Mouse (Mus musculus): ENCODE measurements around the gene Glo1.

Glo1 gene

DNA sequence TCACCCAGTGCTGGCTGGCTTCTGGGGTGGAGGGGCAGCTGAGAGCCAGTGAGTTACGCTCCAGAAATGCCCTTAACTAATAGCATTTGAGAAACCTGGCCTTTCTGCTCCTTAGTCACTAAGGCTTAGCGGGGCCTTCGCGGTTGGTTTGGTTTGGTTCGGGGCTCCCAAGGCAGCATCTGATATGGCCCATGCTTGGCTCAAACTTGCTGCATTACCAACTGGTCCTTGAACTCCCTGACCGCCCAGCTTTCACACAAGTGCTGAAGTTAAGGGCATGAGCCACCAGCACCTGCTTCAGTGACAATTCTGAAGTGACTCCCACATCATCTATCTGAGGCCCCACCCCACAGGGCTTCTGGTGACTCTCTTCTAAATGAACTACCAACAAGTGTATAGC, 22.4 kb downstream of the Glo1 start:
- CTCF ChIA-PET, result interaction anchor here in 2 of 4 experiments (0.6 to 1.4 kb wide), 4 partner anchors 14 to 709 kb away, joined by 3 to 5 read pairs (median 3); no protein-coding TSS in a partner anchor
- POLR2A ChIA-PET, result interaction anchor here in 3 of 4 experiments (0.5 to 10.5 kb wide), 8 partner anchors 9 to 77 kb away, joined by 3 to 280 read pairs (median 4); no protein-coding TSS in a partner anchor

DNA sequence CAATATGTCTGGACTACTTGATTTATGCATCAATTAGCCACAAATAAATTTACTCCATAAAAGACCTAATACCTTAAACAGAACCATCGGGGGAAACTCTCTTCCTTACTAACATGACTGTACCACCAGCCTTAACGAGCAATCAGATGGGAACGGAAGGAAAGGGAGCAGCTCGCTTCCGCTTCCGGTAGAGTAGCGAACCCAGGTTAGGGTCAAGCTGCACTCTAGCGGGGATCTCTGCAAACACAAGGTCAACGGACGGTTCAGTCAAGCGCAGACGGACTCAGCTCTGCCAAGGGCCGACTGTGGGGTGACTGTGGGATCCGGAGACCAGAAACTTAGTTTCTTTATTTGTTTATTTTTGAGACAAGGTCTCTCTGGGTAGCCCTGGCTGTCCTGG, 24.5 kb downstream of the Glo1 start:
- ChIA-PET POLR2A (interaction anchor here in 3 of 4 experiments (0.7 to 21.2 kb wide), 23 partner anchors 7 to 299 kb away, joined by 3 to 280 read pairs (median 4); partner anchors contain the start of gene Glp1r (in 1 of the 3)), CTCF (interaction anchor here (0.5 to 1.5 kb wide), 8 partner anchors 11 to 79 kb away, joined by 3 to 8 read pairs (median 3); no protein-coding TSS in a partner anchor)

DNA sequence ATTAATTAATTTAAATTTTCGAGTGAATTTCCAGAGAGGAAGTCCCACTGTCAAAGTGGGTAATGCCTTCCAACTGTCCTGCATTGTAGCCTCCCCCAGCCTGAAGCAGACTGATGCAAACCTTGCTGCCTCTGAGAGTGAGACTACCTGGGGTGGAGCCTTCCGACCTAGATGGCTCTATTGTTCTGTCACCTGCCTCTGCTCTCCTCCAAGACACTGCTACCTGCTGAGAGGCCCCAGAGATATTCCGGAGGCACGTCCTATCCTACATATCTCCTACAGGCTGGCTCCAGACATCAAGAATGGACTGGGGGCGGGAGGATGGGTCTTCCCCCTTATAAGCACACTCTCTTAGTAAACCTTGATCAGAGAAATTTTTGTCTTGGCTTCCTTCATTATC, 28.4 kb downstream of the Glo1 start:
- ChIA-PET POLR2A (interaction anchor here in 3 of 4 experiments (0.6 to 21.2 kb wide), 17 partner anchors 9 to 964 kb away, joined by 3 to 280 read pairs (median 4); no protein-coding TSS in a partner anchor), CTCF (interaction anchor here in 2 of 4 experiments (0.6 to 2.2 kb wide), 2 partner anchors 8 to 39 kb away, joined by 3 to 5 read pairs; no protein-coding TSS in a partner anchor)

DNA sequence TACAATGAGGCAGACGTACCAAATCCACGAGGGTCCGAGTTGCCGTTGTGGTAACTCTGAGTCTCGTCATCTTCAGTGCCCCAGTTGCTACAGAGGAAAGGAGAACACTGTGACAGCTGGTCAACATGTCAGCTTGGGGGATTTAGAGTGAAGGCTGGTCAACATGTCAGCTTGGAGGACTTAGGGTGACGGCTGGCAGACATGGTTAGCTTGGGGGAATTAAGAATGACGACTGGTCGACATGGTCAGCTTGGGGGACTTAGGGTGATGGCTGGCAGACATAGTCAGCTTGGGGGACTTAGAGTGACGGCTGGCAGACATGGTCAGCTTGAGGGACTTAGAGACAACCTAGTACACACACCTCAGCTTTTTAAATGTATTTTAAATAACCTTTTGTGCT, 28.9 kb downstream of the Glo1 start:
- POLR2A ChIA-PET, result interaction anchor here in 3 of 4 experiments (0.7 to 21.2 kb wide), 13 partner anchors 9 to 1799 kb away, joined by 3 to 280 read pairs (median 5); no protein-coding TSS in a partner anchor
- CTCF ChIA-PET, result interaction anchor here in 2 of 4 experiments (0.6 to 2.2 kb wide), 2 partner anchors 8 to 39 kb away, joined by 3 to 5 read pairs; no protein-coding TSS in a partner anchor

DNA sequence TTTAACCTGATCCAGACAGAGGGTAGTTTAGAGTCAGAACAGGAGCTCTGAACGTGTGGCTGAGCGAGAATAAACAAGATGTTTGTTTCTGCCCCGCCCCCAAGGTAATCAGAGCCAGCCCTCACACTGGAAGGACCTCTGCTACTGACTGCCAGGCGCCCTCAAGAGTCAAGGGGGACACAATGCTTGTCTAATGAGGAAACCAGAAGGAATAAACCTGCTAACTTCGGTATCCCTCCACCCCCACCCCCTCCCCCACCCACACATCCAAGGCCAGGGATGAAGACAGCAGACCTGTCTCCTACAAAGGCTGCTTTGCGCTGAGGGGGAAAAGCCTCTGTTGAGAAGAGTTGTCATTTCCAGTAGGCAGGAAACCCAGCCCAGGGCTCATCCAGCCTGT, 31.8 kb downstream of the Glo1 start:
- ChIA-PET POLR2A (interaction anchor here in 3 of 4 experiments (0.6 to 21.2 kb wide), 13 partner anchors 8 to 105 kb away, joined by 3 to 280 read pairs (median 3); no protein-coding TSS in a partner anchor), CTCF (interaction anchor here in 2 of 4 experiments (0.6 to 1.1 kb wide), 3 partner anchors 87 to 208 kb away, joined by 3 to 11 read pairs (median 3); no protein-coding TSS in a partner anchor)

DNA sequence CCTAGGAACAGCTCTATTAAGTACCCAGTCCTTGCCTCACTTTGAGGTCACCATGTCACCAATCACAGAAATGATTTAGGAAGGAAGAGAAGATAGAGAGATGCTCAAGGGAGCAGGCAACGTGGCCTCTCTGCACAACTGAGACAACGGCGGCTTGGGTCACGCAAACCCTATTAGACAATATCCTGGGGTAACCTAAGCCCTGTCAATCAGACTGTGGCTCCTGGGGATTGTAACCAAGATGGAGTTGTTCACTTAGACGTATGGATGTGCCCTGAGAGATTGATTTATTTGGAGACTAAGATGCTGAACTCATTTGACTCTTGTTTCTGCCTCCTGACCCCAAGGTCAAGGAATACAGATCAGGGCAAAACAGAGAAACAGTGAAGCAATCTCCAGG, 32.3 kb downstream of the Glo1 start:
- ChIA-PET POLR2A (interaction anchor here in 3 of 4 experiments (0.8 to 21.2 kb wide), 11 partner anchors 8 to 105 kb away, joined by 3 to 280 read pairs (median 4); no protein-coding TSS in a partner anchor), CTCF (interaction anchor here in 1 of 4 experiments (1.1 kb wide), 1 partner anchor 87 kb away, joined by 11 read pairs; no protein-coding TSS in a partner anchor)

DNA sequence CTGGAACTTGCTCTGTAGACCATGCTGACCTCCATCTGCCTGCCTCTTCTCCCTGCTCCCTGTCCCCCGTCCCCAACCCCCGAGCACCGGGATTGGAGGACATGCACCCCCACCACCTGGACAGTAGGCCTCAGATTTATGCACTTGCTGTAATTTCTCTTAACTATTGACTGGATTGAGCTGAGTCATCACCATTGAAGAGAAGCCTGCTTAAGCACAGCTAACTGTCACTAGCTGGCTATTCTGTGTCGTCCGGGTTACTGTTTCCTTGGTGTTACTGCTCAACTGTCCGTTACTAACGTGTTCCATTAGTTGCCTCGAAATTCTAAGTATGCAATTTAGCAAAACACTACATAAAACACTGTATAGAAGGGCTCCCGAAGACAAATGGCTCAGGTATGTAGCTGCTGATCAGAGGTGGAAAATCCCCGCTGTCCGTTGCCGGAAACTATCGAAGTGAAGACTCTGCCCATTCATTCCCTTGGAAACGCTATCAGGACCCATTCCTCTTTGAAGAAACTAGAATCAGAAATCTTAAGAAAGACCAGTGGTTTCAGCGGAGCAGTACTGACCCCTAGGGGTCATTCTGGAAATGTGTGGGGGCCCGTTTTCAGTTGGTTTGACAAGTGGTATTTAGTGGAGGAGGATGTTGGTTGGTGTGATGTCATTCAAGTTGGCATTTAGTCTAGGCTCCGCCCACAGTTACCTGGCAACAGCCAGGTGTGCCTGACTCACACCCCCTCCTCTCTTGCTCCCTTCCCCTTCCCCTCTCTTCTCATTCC, 36.1 kb downstream of the Glo1 start:
- ChIA-PET POLR2A (interaction anchor here in 3 of 4 experiments (0.6 to 21.2 kb wide), 10 partner anchors 9 to 688 kb away, joined by 3 to 280 read pairs (median 6); no protein-coding TSS in a partner anchor), CTCF (interaction anchor here (0.5 to 2.1 kb wide), 11 partner anchors 10 to 603 kb away, joined by 3 to 6 read pairs (median 3); no protein-coding TSS in a partner anchor)

DNA sequence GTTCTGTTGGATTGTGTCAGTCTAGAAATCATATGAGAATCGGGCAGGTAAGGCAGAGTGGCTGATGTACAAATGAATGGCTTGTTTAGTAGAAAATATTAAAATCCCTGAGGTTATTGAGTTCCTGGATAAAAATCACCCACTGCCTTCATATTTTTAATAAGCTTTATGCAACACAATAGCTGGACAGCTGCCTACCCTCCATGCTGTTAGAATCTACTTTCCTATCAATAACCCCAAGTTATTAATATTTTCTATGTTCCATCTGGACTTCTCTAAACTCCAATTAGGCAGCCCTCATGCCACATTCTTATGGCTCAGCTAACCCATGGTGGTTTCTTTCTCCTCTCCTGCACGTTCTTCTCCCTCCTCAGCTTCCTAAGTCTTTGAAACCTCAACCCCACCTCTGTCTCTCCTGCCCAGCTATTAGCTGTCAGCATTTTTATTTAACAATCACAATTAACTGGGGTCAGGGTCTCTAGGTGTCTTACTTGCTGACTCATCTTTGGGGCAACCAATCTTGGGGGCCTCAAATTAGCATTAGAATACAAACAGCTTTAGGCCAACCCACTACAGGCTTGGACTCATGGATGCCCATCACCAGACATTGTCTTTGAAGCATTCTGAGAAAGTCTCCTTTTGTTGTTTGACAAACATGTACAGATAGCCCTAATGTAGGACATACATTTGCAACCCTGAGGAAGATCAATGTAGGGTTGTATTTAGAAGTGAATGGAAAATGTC, 43.2 kb downstream of the Glo1 start:
- ChIA-PET POLR2A (interaction anchor here in 3 of 4 experiments (0.5 to 21.2 kb wide), 11 partner anchors 8 to 135 kb away, joined by 3 to 280 read pairs (median 5); no protein-coding TSS in a partner anchor), CTCF (interaction anchor here in 3 of 4 experiments (0.9 to 1.7 kb wide), 7 partner anchors 19 to 299 kb away, joined by 3 to 7 read pairs (median 3); no protein-coding TSS in a partner anchor)

DNA sequence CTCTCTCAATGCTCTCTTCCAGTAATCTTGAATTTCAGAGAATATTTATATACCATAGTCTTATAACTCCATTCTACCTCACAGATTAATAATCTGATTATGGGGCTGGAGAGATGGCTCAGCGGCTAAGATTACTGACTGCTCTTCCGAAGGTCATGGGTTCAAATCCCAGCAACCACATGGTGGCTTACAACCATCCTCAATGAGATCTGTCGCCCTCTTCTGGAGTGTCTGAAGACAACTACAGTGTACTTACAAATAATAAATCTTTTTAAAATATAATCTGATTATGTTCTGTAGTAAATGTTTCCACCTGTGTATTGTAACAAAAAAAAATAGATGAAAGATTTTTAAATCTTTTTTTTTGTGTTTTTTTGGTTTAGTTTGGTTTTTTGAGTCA, 44.4 kb downstream of the Glo1 start:
- POLR2A ChIA-PET, result interaction anchor here in 2 of 4 experiments (0.9 to 21.2 kb wide), 5 partner anchors 9 to 27 kb away, joined by 3 to 280 read pairs (median 12); no protein-coding TSS in a partner anchor
- CTCF ChIA-PET, result interaction anchor here in 3 of 4 experiments (0.6 to 1.7 kb wide), 8 partner anchors 23 to 529 kb away, joined by 3 to 7 read pairs (median 3); no protein-coding TSS in a partner anchor

DNA sequence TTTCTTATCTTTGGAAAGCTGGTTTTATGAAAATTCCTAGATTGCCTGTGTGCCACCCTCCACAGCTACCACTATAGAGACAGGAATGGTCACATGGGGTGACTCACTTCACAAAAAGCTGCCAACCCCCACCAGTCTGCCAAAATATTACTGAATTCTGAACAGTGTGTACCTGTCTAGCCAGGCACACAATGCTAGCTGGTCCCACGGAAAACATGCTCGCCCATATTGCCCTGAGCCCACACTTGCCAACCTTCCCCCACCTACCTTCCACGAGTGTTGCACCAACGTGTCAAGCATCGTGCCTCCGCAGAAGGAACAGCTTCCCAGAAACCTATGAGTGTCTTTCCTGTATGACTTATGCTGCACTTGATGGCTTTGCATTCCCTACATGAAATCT, 45.5 kb downstream of the Glo1 start:
- CTCF ChIA-PET, result interaction anchor here in 3 of 4 experiments (0.7 to 1.3 kb wide), 3 partner anchors 22 to 67 kb away, joined by 3 to 4 read pairs (median 4); no protein-coding TSS in a partner anchor

DNA sequence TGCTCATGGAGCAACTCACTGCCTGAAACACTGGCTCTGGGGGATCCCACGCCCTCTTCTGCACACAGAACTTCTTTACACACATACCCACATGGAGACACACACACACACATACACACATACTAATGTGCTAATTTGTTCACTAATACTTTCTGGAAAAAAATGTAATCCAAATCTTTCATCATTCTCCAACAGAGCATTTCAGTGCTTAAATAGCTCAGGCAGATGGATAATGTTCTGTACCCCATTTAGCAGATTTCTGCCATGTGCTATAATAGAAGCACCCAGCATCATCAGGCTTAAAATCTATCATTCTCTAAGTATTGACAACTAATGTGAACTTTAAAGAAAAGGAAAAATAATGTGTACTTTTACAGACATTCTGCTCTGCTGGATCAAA, 45.9 kb downstream of the Glo1 start:
- CTCF ChIA-PET, result interaction anchor here in 2 of 4 experiments (0.6 to 1.3 kb wide), 3 partner anchors 21 to 302 kb away, joined by 3 to 4 read pairs (median 3); no protein-coding TSS in a partner anchor
- POLR2A ChIA-PET, result interaction anchor here in 2 of 4 experiments (0.7 to 1.2 kb wide), 3 partner anchors 10 to 15 kb away, joined by 3 to 5 read pairs (median 3); no protein-coding TSS in a partner anchor

More for the DNA sequence above, 45.5 kb downstream of the Glo1 start:
- POLR2A ChIA-PET, result interaction anchor here in 2 of 4 experiments (0.7 to 1.2 kb wide), 4 partner anchors 9 to 31 kb away, joined by 3 to 5 read pairs (median 4); no protein-coding TSS in a partner anchor

DNA sequence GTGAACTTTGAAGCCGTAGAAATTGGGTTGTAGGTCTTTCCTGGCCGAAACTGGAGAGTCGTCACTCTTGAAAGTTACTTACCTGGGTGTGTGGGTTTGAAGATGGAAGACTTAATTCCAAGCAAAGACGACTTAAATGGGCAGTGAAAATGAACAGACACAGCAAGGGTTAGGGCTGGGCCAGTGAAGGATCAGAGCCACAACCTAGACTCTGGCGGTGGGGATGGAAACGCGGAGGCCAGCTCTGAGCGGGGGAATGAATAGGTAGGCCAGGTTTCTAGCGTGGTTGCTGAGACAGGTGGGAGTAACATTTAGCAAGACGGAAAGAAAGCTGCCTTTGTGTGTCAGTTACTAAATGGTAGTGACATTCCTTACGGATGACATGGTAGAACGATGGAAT, 49.7 kb downstream of the Glo1 start:
- ChIA-PET POLR2A (interaction anchor here in 3 of 4 experiments (0.6 to 3.9 kb wide), 11 partner anchors 9 to 134 kb away, joined by 3 to 13 read pairs (median 4); no protein-coding TSS in a partner anchor), CTCF (interaction anchor here in 1 of 4 experiments (1.2 kb wide), 1 partner anchor 18 kb away, joined by 4 read pairs; no protein-coding TSS in a partner anchor)

DNA sequence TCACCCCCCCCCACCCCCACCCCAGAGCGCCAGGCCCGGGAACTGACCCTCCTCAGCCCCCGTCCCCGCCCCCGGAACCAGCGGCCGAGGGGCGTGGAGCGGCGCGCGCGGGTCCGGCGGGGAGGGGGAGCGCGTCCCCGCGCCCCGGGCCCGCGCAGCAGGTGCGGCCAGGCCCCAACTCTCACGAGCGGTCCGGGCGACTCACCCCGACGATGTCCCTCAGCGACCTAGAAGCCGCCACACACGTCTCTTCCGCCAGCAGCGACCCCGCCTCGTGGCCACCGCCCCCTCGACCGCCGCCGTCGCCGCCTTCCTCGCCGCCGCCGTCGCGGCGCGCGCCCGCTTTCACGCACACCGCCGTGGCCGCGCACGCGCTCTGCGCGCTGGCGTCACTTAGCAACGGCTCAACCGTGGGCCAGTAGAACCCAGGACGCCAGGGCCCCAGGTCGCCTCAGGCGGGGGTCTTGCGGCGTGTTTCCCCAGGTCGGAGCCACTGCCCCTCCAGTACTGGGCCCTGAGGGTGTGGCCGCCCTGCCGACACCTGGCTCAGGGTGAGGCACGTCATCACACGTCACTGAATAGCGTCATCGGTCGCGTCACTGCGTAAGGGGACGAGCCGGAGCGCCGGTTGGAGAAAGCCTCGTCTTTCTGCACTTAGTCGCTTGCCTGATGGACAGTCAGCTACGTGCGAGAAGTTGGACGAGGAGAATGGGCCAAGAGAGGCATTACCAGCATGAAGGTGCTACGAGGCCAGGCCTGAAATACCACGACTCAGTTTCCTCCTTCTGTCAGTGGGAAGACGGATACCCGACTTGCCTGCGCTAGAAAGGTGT, 50.5 kb downstream of the Glo1 start, which contains the start of gene Btbd9:
Btbd9 (minus strand) TSS at position 548 of the 833 bp plus-strand sequence.
- CTCF ChIA-PET, result no interaction called here
- POLR2A ChIA-PET, result interaction anchor here in 2 of 4 experiments (0.8 to 3.9 kb wide), 9 partner anchors 10 to 135 kb away, joined by 3 to 13 read pairs (median 3); no protein-coding TSS in a partner anchor

DNA sequence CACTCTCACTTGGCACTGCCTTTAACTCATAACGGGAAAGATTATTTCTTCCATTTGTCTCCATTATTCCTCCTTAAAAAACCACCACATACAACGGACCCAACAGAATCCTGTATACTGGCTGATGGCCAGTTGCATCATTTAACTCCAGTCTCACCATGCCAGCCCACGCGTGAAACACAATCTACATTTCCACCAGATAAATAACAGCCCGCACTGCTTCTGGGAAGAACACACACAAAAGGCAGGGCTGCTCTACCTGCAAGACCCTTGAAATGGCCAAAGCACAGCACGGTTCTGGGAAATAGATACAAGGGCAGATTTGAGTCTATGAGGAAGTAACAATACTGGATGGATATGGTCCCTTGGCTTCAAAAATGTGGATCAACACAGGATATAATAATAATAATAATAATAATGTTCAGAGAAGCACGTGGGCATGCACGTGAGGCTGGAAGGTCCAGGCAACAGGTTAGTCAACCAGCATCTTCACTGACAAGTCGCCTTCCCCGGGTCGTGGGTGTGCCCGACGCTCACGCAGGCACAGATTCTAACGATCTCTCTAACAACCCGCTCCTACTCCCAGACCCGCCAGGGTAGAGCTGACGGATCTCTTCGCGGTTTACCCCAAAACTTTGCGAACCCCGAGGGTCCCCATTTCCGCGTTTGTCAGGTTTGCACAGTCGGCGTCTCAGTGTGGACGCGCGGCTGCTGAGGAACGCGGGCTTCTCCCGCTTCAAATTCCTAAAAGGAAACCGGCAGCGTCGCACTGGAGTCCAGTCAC, 51.4 kb downstream of the Glo1 start:
- POLR2A ChIA-PET, result interaction anchor here in 2 of 4 experiments (0.6 to 1.4 kb wide), 6 partner anchors 15 to 264 kb away, joined by 3 to 4 read pairs (median 3); no protein-coding TSS in a partner anchor

DNA sequence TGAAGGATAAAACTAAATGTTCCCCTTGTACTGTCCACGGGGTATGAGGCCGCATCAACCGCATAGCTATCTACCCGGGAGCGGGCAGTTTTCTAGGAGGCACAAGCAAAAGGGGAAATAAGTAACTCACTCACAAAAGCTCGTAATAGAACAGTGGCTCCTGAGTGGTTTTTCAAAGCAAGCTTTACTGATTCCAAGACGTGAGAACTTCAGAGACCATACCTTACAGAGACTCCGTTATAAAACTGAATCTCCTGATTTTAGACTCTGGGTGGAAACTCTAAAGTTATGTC, 51.9 kb downstream of the Glo1 start:
- ChIA-PET POLR2A (interaction anchor here in 2 of 4 experiments (0.6 to 1.4 kb wide), 6 partner anchors 15 to 264 kb away, joined by 3 to 4 read pairs (median 3); no protein-coding TSS in a partner anchor), CTCF (interaction anchor here in 1 of 4 experiments (0.9 kb wide), 1 partner anchor 107 kb away, joined by 3 read pairs; no protein-coding TSS in a partner anchor)

More for the DNA sequence above, 51.4 kb downstream of the Glo1 start:
- CTCF ChIA-PET, result no interaction called here
